Mouse (Mus musculus): ENCODE data around the gene Mrpl58.

The Mrpl58 gene

DNA sequence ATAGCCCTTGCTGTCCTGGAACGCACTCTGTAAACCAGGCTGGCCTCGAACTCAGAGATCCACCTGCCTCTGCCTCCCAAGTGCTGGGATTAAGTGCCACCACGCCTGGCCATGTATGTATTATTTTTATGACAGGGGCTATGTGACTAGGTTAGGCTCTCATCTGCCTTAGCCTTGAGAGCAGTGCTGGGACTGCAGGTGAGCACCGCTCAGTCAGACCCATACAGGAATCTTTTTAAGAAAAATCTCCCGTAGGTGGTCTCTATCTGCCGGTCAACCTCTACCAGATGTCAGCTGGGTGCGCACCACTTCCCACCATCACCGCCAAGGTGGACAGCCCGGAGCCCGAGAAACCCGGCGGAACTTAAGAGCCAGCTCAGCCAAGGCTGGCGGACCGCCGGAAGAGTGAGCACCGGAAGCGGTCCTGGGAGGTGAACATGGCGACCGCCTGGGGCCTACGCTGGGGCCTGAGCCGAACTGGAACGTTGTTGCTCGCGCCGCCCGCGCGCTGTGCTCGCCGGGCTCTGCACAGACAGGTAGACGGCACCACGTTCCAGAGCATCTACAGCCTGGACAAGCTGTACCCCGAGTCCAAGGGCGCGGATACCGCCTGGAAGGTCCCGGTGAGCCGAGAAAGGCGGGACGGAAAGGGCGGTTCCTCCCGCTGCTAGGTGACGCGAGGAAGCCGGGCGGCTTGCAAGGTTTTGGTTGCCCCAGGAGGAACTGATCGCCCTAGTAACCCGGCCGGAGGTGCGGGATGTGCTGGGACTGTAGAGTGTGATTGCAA lies at the start of gene Mrpl58:
Gene Mrpl58, plus strand, starts transcription at position 415 of the 787 bp plus-strand sequence.
- peak; percentile 87 to 92 for DNase-seq

DNA sequence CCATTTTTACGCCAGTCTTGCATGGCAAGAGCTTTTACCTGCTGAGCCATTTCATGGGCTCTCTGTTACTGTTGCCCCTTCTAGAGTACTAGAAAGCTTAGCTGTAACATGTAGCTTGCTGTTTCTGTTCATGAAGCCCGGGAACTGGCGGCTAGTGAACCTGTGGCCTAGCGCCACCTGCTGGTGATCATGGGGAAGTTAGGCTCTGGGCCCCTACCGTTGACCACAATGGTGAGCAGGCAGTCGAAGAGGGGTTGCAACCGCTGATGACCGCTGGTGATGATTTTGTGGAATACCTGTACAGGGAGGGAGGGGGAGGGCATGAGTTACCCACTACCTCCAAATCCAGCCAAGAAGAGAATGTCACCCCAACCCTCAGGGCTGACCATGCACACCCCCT lies 49.4 kb upstream of the Mrpl58 start:
- DNase-seq, result peak; percentile 61 to 80

DNA sequence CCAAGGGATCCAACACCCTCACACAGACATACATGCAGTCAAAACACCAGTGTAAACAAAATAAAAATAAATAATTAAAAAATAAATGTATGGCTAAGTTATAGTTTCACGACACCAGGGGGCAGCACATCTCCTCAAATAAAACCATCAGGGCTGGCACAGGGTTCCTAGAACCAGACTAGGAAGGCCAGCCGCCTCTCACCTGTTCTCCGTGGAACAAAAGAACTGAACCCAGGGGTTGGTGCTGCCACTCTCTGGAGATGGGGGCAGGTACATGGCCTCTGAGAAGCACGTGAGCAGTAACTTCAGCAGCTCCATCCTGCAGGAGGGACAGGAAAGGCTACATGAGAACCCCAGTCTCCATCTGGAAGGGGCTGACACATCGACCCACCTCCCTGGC lies 45.1 kb upstream of the Mrpl58 start:
- DNase-seq, result peak; percentile 80 to 89

DNA sequence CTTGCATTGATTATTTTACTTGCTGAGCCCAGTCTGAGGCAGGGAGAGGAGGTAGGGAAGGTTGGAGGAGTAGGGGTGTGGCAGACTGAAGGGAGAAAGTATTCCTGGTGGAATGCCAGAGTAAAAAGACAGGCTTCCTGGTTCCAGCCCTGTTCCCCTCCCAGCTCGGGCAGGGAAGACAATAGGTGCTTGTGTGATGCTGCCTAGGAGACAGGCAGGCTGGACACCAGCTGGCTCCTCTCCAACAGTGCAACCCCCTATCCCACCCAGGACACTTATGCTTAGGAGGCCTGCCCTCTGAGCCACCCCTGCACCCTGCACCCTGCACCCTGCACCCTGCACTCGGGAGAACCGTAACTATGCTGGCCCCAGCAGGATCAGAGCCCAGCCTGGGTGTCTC lies 44.3 kb upstream of the Mrpl58 start:
- no peak for DNase-seq

- no peak for DNase-seq
Observed at GRCm38 (mm10) chr11:115359726-115360125, 43.8 kb upstream of the Mrpl58 start.

DNA sequence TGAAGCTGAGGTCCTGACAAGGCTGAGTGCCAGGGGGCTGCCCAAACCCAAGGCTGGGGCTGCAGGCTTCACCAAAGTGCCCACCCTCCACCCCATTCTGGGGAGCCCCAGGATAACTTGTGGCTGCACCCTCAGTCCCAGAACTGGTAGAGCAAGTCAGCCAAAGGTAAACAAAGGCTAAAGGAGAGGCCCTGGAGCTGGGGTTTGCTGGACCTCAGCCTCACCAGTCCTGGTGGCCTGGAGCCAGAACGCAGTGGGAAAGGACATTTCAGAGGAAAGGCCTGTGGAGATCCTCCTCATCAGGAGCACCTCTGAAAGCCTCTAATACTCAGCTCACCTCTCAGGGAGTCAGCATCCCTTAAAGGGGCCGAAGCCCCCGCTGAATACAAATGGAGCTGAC lies 39.4 kb upstream of the Mrpl58 start:
- no peak for DNase-seq

- no peak for DNase-seq
Observed at GRCm38 (mm10) chr11:115366039-115366705, 37.4 kb upstream of the Mrpl58 start.

GRCm38 (mm10) chr11:115366706-115367394 lies 36.7 kb upstream of the Mrpl58 start:
- no peak for DNase-seq

- DNase-seq, result peak; percentile 86 to 93
Observed at GRCm38 (mm10) chr11:115367395-115367944, 36.1 kb upstream of the Mrpl58 start, which contains the start of gene Hid1. Gene Hid1 (minus strand): TSS chr11:115367756.

DNA sequence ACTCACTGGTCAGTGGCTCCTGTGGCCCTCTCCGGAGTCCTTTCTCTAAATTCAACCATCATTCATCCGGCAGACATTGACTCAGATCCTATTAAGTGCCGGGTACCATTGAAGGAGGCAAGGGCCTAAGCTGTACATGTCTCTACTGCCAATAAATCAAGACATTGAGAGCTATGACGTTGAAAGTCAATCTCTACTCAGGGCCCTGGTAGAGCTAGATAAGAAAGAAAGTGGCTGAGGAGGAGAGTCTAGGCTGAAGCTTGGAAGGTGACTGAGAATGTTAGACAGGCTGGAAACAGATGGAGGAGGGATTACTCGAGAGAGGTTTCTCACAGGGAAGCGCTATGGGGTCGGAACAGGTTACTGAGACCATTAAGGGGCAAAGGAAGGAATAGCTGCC lies 33.2 kb upstream of the Mrpl58 start:
- no peak for DNase-seq

GRCm38 (mm10) chr11:115371354-115371753 lies 32.2 kb upstream of the Mrpl58 start:
- DNase-seq, result no peak

DNA sequence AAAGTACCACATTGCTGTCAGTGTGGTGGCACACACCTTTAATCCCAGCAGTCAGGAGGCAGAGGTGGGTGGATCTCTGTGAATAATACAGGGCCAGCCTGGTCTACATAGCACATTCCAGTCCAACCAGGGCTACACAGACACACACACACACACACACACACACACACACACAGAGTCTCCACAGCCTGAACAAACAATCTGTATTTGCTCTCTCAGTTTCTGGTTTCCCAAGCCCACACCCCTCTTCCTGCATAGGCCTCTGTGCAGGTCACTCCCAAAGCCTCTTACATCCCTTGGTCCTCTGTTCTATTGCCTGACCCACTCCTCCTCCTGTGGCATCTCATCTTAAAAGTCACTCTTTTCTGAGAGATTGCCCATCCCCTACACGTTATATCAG lies 31.5 kb upstream of the Mrpl58 start:
- no peak for DNase-seq

- DNase-seq, result no peak
Observed at GRCm38 (mm10) chr11:115372737-115373136, 30.8 kb upstream of the Mrpl58 start.

DNA sequence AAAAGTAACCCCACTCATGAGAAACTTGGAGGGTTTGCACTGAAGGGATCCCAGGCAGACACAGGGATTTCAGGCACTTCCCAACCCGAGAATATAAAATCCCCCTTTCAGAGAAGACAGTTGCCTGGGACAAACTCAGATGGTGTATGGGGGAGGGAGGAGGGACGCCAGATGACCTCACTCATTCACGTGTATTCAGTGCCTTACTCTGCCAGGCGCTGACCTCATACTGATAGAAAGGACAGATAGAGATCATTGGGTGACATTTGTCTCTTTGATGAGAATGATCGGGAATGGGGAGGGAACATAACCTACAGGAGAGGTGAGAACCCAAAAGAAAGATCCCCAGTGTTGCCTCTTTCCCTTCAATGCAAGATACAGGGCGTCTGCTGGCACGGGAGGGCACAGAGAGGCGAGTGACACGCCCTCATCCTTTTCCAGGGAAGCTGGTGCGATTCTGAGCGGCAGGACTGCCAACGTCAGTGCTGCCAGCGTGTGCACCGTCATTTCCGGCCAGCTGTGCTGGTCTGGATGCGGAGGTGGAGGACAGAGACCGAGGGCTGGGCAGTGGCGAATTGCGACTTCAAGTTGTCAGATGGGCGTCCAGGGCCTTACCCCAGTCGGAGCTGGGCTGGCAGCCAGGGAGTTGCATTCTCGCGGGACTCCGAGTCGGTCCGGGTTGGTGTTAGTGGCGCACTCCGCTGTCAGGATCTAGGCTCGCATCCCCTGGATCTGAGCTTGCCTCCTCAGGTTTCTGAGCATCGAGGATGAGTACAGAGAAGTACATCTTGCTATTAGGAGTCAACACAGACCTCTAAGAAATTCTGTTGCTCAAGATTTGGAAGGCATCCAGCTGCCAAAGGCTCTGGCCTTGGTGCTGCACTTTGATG lies 29.5 kb upstream of the Mrpl58 start:
- peak; percentile 65 to 82 for DNase-seq

GRCm38 (mm10) chr11:115374695-115375425 lies 28.7 kb upstream of the Mrpl58 start:
- no peak for DNase-seq

- no peak for DNase-seq
Observed at GRCm38 (mm10) chr11:115376722-115377121, 26.8 kb upstream of the Mrpl58 start.

- no peak for DNase-seq
Observed at GRCm38 (mm10) chr11:115377254-115377653, 26.3 kb upstream of the Mrpl58 start.

GRCm38 (mm10) chr11:115377854-115378253 lies 25.7 kb upstream of the Mrpl58 start:
- no peak for DNase-seq

- peak in 1 of 2 experiments; percentile 29 for DNase-seq
Observed at GRCm38 (mm10) chr11:115381276-115381675, 22.3 kb upstream of the Mrpl58 start.

- peak; percentile 95 to 96 for DNase-seq
Observed at GRCm38 (mm10) chr11:115381743-115382539, 21.6 kb upstream of the Mrpl58 start, which contains the start of gene Cdr2l. Gene Cdr2l (plus strand): TSS chr11:115381916.

Measured in kidney, postnatal 36 days (tissue).